ENCODE assay signal across 8 mouse cellular contexts in genomic region chr16:52031091-52031689, GRCm38 (mm10). TPM values are rescaled to one million over a fixed set of nuclear protein-coding genes. Genes with fewer than 3 reads are reported as not detected.
DNase-seq lines count a peak whose midpoint lies in the region; ATAC-seq and TF ChIP-seq lines count a peak whose summit lies in the region.

Cblb (plus strand) TSS chr16:52031225.

- ATAC-seq in forebrain, embryonic 15.5 days (replicated peaks): peak; percentile 99
- peak; percentile 91 for ATAC-seq in neutrophil, adult 5-6 weeks (ENCODE audit: extremely low read depth, insufficient number of reproducible peaks, low FRiP score, poor library complexity, severe bottlenecking)

- peak within 1 kb of the TSS; percentile 61 for H3K4me2 ChIP-seq in forebrain, embryonic 15.5 days (replicated peaks)

- no peaks in the 10 kb centered on the region for H3K9me3 ChIP-seq in forebrain, embryonic 15.5 days

- peak within 1 kb of the TSS; percentile 98 for H3K27ac ChIP-seq in forebrain, embryonic 15.5 days (replicated peaks)

- H3K9ac ChIP-seq in forebrain, embryonic 15.5 days (replicated peaks): peak within 1 kb of the TSS; percentile 96

- peak; percentile 93 for DNase-seq in ES-CJ7 (ENCODE audit: low read depth, low spot score)
- peak; percentile 95 for DNase-seq in cerebellum, adult 11 months
- DNase-seq in heart, postnatal 25 days (ENCODE audit: low spot score): peak; percentile 99
- DNase-seq in layer of hippocampus, adult 18-20 months (ENCODE audit: low spot score in 2 of 2): peak; percentile 97 to 98
- peak; percentile 99 for DNase-seq in lung, adult 2 months
- peak; percentile 95 to 98 for DNase-seq in thymus, adult 18-20 months

- H3K36me3 ChIP-seq in forebrain, embryonic 15.5 days: peaks cover 13% of the 10 kb centered on the region; the same call in 1 of the 2 replicates

- peak; percentile 89 for TF ChIP-seq POLR2A in lung, adult 2 months (IDR thresholded peaks at IDR 0.05; ENCODE audit: borderline replicate concordance, extremely low read depth, low read depth, low read length)

- intact Hi-C loops in heart, postnatal 25 days (cut with DNase I): loop anchor here (5.0 kb wide), 3 partner anchors 41 to 151 kb away; no protein-coding TSS in a partner anchor

- 0% methylated on average over 37 of the region's 38 CpGs for WGBS in forebrain, embryonic 15.5 days
- 1% methylated on average over 38 of the region's 38 CpGs for WGBS in lung, adult 2 months

- TF ChIP-seq CTCF in lung, adult 2 months (IDR thresholded peaks at IDR 0.05; ENCODE audit: insufficient read depth, low read length): no peak

- H3K4me3 ChIP-seq in forebrain, embryonic 15.5 days: peak within 1 kb of the TSS; percentile 98
- H3K4me3 ChIP-seq in lung, adult 2 months (replicated peaks; ENCODE audit: extremely low read depth, low read depth, low read length): peak within 1 kb of the TSS; percentile 77

- peaks cover 43% of the 10 kb centered on the region for H3K4me1 ChIP-seq in forebrain, embryonic 15.5 days
- H3K4me1 ChIP-seq in lung, adult 2 months (ENCODE audit: control insufficient read depth, insufficient read depth, low read length): peaks cover 8% of the 10 kb centered on the region

- H3K27me3 ChIP-seq in forebrain, embryonic 15.5 days: no peaks in the 10 kb centered on the region

RNA-seq across cellular contexts. Expression of gene Cblb, which starts in this region (rescaled TPM):
- 19.0 TPM in 2 replicates for polyA plus RNA-seq in forebrain, embryonic 15.5 days (2015; fragmentation: Nextera tagmentation; extraction: Ambion mirVana)
- 10 to 100 TPM; 14.2 to 16.1 TPM for total RNA-seq in heart, postnatal 25 days (2021)
- total RNA-seq in layer of hippocampus, adult 18-20 months (2021): 10 to 100 TPM; 35.2 to 35.3 TPM
- polyA plus RNA-seq in lung, adult 2 months (2012; rRNA removed): 15.7 and 21.7 TPM in 2 replicates
- total RNA-seq in neutrophil, adult 5-6 weeks (2017): 45.4 and 48.6 TPM in 2 replicates

Comparison
In these comparisons a context has a peak if more than half of its experiments do, and no peak if none do; other contexts are left out.
1. Peak in every context shown above with its lines: DNase-seq, ATAC-seq, H3K4me3 ChIP-seq and H3K27ac ChIP-seq.